Mouse (Mus musculus): ENCODE data around the gene Usf1. TPM values are rescaled to one million over a fixed set of nuclear protein-coding genes. Genes with fewer than 3 reads are reported as not detected.

Usf1 gene
- polyA plus RNA-seq, 1 experiment from 2014 or later: 36.5 TPM

GRCm38 (mm10) chr1:171432158-171432557 is 21.0 kb downstream of the Usf1 start:
- H3K79me2 ChIP-seq (ENCODE audit: inconsistent target): no peaks in the 10 kb centered on the region
- H3K4me3 ChIP-seq (ENCODE audit: inconsistent target): no peak overlapping the region
- H3K36me3 ChIP-seq (ENCODE audit: inconsistent target): no peaks in the 10 kb centered on the region
- 85% methylated on average over 5 of the region's 5 CpGs for whole genome bisulfite sequencing (ENCODE audit: missing documents)
- H3K27ac ChIP-seq: no peak overlapping the region

GRCm38 (mm10) chr1:171435288-171435814 is 24.2 kb downstream of the Usf1 start:
- 88% methylated on average over 7 of the region's 7 CpGs for WGBS (ENCODE audit: missing documents)
- Histone ChIP-seq H3K4me3 (ENCODE audit: inconsistent target) (no peak overlapping the region), H3K27ac (no peak overlapping the region)

DNA sequence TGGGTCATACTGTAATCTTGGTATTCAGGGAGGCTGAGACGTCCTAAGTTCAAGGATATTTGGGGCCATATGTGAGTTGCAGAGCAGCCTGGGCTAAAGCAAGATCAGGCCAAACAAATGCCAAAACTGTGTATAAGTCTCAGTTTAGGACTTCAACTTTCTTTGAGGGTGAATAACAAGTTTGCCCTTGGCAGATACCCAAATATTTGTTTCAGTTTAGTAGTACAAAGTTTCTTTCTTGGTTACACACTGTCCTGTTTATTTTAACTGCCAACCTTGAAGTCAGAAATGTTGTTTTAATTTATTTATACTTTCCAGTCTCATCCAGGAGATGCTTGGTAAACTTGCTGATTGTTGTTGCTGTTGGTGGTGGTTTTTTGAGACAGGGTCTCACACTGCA is 24.9 kb downstream of the Usf1 start:
- no peaks in the 10 kb centered on the region for H3K79me2 ChIP-seq (ENCODE audit: inconsistent target)
- no peak overlapping the region for H3K27ac ChIP-seq
- H3K4me3 ChIP-seq (ENCODE audit: inconsistent target): no peak overlapping the region
- WGBS (ENCODE audit: missing documents): 100% methylated on average over 1 of the region's 1 CpGs
- H3K36me3 ChIP-seq (ENCODE audit: inconsistent target): no peaks in the 10 kb centered on the region

More at GRCm38 (mm10) chr1:171435288-171435814, 24.2 kb downstream of the Usf1 start:
- Histone ChIP-seq H3K36me3 (ENCODE audit: inconsistent target) (no peaks in the 10 kb centered on the region), H3K79me2 (ENCODE audit: inconsistent target) (no peaks in the 10 kb centered on the region)

GRCm38 (mm10) chr1:171437264-171438013 is 26.3 kb downstream of the Usf1 start, which contains the start of gene F11r:
Gene F11r, plus strand, starts transcription at chr1:171437535.
- no peak within 1 kb of the TSS for H3K27ac ChIP-seq
- no peaks in the 10 kb centered on the region for H3K36me3 ChIP-seq (ENCODE audit: inconsistent target)
- H3K4me3 ChIP-seq (ENCODE audit: inconsistent target): peak within 1 kb of the TSS; percentile 37
- H3K79me2 ChIP-seq (ENCODE audit: inconsistent target): no peaks in the 10 kb centered on the region
- 6% methylated on average over 44 of the region's 46 CpGs for WGBS (ENCODE audit: missing documents)

GRCm38 (mm10) chr1:171438014-171438670 is 27.0 kb downstream of the Usf1 start:
- no peak overlapping the region for H3K27ac ChIP-seq

GRCm38 (mm10) chr1:171439072-171439471 is 28.0 kb downstream of the Usf1 start:
- H3K79me2 ChIP-seq (ENCODE audit: inconsistent target): no peaks in the 10 kb centered on the region
- WGBS (ENCODE audit: missing documents): 66% methylated on average over 7 of the region's 8 CpGs
- H3K27ac ChIP-seq: no peak overlapping the region
- no peaks in the 10 kb centered on the region for H3K36me3 ChIP-seq (ENCODE audit: inconsistent target)
- H3K4me3 ChIP-seq (ENCODE audit: inconsistent target): no peak overlapping the region

More at GRCm38 (mm10) chr1:171438014-171438670, 27.0 kb downstream of the Usf1 start:
- Histone ChIP-seq H3K79me2 (ENCODE audit: inconsistent target) (no peaks in the 10 kb centered on the region), H3K4me3 (ENCODE audit: inconsistent target) (peak overlapping the region; percentile 37), H3K36me3 (ENCODE audit: inconsistent target) (no peaks in the 10 kb centered on the region)
- WGBS (ENCODE audit: missing documents): 13% methylated on average over 18 of the region's 18 CpGs

DNA sequence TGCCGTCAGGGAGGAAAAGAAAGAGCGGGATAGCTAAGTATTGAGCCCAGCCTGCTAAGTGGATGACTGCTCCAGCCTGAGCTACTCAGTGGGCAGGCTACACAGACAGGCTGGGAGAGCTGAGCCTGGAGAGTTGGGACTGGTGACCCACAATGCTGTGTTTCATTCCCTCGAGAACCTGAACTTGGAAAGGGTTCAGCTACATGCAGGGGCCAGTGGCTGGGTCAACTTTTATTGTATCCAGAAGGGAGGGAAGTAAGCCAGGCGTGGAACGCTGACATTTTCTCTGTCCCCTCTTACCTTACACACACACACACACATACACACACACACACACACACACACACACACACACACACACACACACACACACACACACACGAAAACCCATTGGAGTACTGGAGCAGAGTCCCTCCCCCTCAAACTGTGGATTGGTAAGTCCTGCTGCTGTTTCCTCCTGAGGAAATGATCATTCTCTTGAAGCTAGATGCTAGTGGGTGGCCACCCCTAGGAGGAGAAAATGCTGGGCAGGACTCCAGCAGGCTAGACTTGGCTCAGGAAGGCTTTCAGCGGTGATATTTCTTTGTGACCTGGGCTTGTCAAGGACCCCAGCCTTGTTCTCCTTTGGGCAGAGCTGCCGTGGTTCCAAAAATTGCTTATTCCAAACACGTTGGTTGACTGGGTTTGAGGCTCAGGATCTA is 29.1 kb downstream of the Usf1 start:
- no peaks in the 10 kb centered on the region for H3K36me3 ChIP-seq (ENCODE audit: inconsistent target)
- 37% methylated on average over 6 of the region's 9 CpGs for WGBS (ENCODE audit: missing documents)
- H3K4me3 ChIP-seq (ENCODE audit: inconsistent target): no peak overlapping the region
- H3K27ac ChIP-seq: no peak overlapping the region
- H3K79me2 ChIP-seq (ENCODE audit: inconsistent target): no peaks in the 10 kb centered on the region

DNA sequence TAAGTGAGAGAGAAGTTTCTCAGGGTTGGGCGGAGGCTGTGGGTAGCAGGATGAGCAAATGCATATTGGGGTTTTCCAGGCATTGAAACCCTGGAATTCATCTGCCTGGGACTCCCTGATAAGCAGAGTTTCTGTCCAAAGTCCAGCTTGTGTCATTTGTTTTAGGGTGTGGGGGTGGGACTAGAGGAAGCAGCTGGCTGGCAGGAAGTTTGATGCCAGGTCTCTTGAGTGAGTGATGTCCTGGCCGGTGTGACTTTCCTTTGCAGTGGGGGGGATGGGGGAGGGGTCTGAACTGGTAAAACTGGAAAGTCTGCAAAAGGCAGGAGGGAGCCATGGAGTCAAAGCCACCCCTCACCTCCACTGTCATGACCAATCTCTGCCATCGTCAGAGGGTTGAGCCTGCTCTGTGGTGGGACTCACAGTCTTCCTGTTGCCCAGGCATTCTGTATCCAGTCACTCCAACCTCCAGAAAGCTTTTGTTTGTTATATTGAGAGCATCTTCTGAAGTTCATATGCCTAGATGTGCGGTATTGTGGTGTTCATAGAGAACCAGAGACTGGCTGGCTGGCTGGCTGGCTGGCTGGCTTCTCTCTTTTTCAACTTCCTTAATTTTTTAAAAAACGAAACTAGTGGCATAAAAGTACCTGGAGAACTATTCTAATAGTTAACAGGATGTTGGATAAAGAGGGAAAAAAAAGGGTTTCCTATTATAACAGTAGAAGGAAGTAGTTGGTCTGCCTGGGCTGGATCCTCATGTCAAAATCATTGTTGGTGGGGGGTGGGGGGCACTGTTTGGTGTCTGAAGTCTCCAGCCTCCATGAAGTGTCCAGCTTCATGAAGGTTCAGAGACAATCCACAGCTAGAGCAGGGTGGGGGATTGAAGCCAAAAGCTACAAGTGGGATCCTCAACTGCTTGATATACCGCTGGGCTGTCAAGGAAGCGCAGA is 30.6 kb downstream of the Usf1 start:
- Histone ChIP-seq H3K79me2 (ENCODE audit: inconsistent target) (no peaks in the 10 kb centered on the region), H3K27ac (peak overlapping the region; percentile 12; the same call in 1 of the 2 replicates), H3K36me3 (ENCODE audit: inconsistent target) (no peaks in the 10 kb centered on the region), H3K4me3 (ENCODE audit: inconsistent target) (no peak overlapping the region; the same call in 1 of the 2 replicates)
- WGBS (ENCODE audit: missing documents): 12% methylated on average over 7 of the region's 7 CpGs

GRCm38 (mm10) chr1:171442413-171442760 is 31.3 kb downstream of the Usf1 start:
- no peak overlapping the region; the same call in 1 of the 2 replicates for H3K4me3 ChIP-seq (ENCODE audit: inconsistent target)
- H3K36me3 ChIP-seq (ENCODE audit: inconsistent target): no peaks in the 10 kb centered on the region
- no peaks in the 10 kb centered on the region for H3K79me2 ChIP-seq (ENCODE audit: inconsistent target)
- H3K27ac ChIP-seq: peak overlapping the region; percentile 12; the same call in 1 of the 2 replicates
- WGBS (ENCODE audit: missing documents): 17% methylated on average over 8 of the region's 8 CpGs

- no peaks in the 10 kb centered on the region for H3K36me3 ChIP-seq (ENCODE audit: inconsistent target)
- H3K79me2 ChIP-seq (ENCODE audit: inconsistent target): no peaks in the 10 kb centered on the region
- 98% methylated on average over 5 of the region's 5 CpGs for WGBS (ENCODE audit: missing documents)
- H3K4me3 ChIP-seq (ENCODE audit: inconsistent target): no peak overlapping the region
- no peak overlapping the region for H3K27ac ChIP-seq
These were observed 33.9 kb downstream of the Usf1 start for GRCm38 (mm10) chr1:171445050-171445449.

- 67% methylated on average over 7 of the region's 7 CpGs for WGBS (ENCODE audit: missing documents)
- no peak overlapping the region for H3K4me3 ChIP-seq (ENCODE audit: inconsistent target)
- no peak overlapping the region for H3K27ac ChIP-seq
- no peaks in the 10 kb centered on the region for H3K79me2 ChIP-seq (ENCODE audit: inconsistent target)
- H3K36me3 ChIP-seq (ENCODE audit: inconsistent target): no peaks in the 10 kb centered on the region
These were observed 35.7 kb downstream of the Usf1 start for GRCm38 (mm10) chr1:171446854-171447253.

DNA sequence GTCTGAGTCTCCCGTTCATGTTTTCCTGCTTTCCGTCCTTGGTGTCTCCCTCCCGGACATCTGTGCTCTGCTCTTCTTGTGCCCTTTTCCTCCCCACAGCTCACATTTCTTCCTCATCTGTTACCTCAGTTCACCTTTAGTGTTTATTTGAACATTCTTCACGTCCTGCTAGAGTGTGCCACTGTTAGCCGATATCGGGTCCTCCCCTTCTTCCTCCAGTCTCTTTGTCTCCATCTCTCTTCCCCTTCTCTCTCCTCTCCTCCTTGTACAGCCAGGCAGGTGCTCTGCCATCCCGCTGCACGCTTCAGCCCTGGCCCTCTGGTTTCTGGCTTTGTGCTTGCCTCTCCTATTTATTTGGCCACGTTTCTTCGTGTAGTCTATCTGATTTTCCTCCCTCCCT is 36.6 kb downstream of the Usf1 start:
- no peaks in the 10 kb centered on the region for H3K79me2 ChIP-seq (ENCODE audit: inconsistent target)
- H3K27ac ChIP-seq: no peak overlapping the region
- no peak overlapping the region for H3K4me3 ChIP-seq (ENCODE audit: inconsistent target)
- 41% methylated on average over 10 of the region's 10 CpGs for WGBS (ENCODE audit: missing documents)
- H3K36me3 ChIP-seq (ENCODE audit: inconsistent target): no peaks in the 10 kb centered on the region

DNA sequence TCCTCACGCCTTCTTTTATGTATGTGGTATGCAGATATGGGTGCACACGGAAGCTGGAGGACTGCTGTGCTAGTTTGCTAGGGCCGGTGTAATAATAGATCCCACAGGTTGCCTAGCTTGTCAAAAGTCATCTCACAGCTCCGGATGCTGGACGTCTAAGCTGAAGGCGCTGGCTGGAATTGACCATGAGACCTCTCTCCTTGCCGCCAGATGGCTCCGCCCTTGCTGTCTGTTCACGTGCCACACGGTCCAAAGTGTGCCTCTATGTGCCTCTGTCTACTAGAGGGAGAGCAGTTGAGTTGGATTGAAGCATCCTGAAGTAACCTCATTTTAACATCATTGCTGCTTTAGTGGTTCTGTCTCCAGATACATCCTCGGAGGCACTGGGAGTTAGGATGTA is 38.9 kb downstream of the Usf1 start:
- H3K4me3 ChIP-seq (ENCODE audit: inconsistent target): no peak overlapping the region
- no peaks in the 10 kb centered on the region for H3K79me2 ChIP-seq (ENCODE audit: inconsistent target)
- no peak overlapping the region for H3K27ac ChIP-seq
- WGBS (ENCODE audit: missing documents): 87% methylated on average over 11 of the region's 11 CpGs
- no peaks in the 10 kb centered on the region for H3K36me3 ChIP-seq (ENCODE audit: inconsistent target)

DNA sequence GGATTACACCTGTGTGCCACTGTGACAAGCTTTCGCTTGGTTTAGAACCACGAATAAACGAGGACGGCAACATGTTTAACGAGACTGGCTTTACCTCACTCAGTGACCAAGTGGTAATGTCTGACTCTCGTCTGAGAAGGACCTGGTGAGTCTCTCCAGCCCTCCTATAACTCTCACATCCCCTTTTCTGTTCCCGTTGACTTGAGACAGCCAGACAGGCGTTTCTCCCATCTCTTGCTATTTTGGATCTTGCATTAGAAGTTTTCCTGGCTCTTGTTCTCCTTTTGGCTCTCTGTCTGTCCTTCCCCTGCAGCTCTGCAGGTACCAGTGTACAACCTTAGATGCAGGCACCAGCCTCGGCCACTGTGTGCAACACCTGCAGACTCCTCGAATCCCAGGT is 39.9 kb downstream of the Usf1 start:
- H3K27ac ChIP-seq: no peak overlapping the region

More for the DNA sequence above, 39.9 kb downstream of the Usf1 start:
- 22% methylated on average over 10 of the region's 10 CpGs for WGBS (ENCODE audit: missing documents)
- Histone ChIP-seq H3K36me3 (ENCODE audit: inconsistent target) (no peaks in the 10 kb centered on the region), H3K4me3 (ENCODE audit: inconsistent target) (no peak overlapping the region), H3K79me2 (ENCODE audit: inconsistent target) (no peaks in the 10 kb centered on the region)

All from macrophage (primary cell).